Mouse (Mus musculus) heart, embryonic 16.5 days (tissue): ENCODE data around the gene Ddx39. TPM values are rescaled to one million over a fixed set of nuclear protein-coding genes. Genes with fewer than 3 reads are reported as not detected.
A peak's percentile ranks its signal among the peaks of the same experiment; 100 is the strongest.

Source experiments
- ATAC-seq: fragments of 200-750 bp; cut with Nextera tagmentation; replicated peaks from 2 replicates; pipeline ENCODE4 v1.8.0; 2017; ENCODE audit warnings: moderate number of reproducible peaks; ENCODE audit not compliant: insufficient read depth, low FRiP score; ENCODE audit errors: extremely low read depth
- H3K27ac ChIP-seq: fragments of 300-500 bp; sonication (generic); 2 replicates; pipeline ENCODE4 v1.5.1; 2014; ENCODE audit warnings: mild to moderate bottlenecking, low read length, control low read depth, moderate library complexity
- H3K27me3 ChIP-seq: fragments of 300-500 bp; sonication (generic); 2 replicates; pipeline ENCODE4 v1.6.1; 2014; ENCODE audit warnings: low read length, mixed read lengths; ENCODE audit not compliant: control insufficient read depth, insufficient read depth
- H3K36me3 ChIP-seq: fragments of 300-500 bp; sonication (generic); 2 replicates; pipeline ENCODE4 v1.6.1; 2014; ENCODE audit not compliant: control insufficient read depth, insufficient read depth
- H3K4me1 ChIP-seq: fragments of 300-500 bp; sonication (generic); 2 replicates; pipeline ENCODE4 v1.6.1; 2014; ENCODE audit warnings: low read length, mixed read lengths; ENCODE audit not compliant: control insufficient read depth, insufficient read depth
- H3K4me2 ChIP-seq: fragments of 300-500 bp; sonication (generic); 2 replicates; pipeline ENCODE4 v1.6.1; 2014; ENCODE audit warnings: low read depth, mild to moderate bottlenecking, control low read depth, low read length
- H3K4me3 ChIP-seq: fragments of 300-500 bp; sonication (generic); 2 replicates; pipeline ENCODE4 v1.5.1; 2014; ENCODE audit warnings: mild to moderate bottlenecking, control low read depth, low read length
- H3K9ac ChIP-seq: fragments of 300-500 bp; sonication (generic); 2 replicates; pipeline ENCODE4 v1.6.1; 2014; ENCODE audit warnings: low read length, control low read depth
- H3K9me3 ChIP-seq: fragments of 300-500 bp; sonication (generic); replicated peaks from 2 replicates; pipeline ENCODE4 v1.6.1; 2016; ENCODE audit warnings: low read length; ENCODE audit not compliant: control insufficient read depth
- WGBS: fragments of 180-500 bp; shearing (Covaris S2); extraction: QIAGEN DNeasy Blood & Tissue Kit; methylation state at CpG from one replicate; pipeline ENCODE4 v1.1.7; 2014; 5-methylcytosine and 5-hydroxymethylcytosine counted together
- polyA plus RNA-seq: library from polyadenylated mRNA; unstranded; fragments of >200 nt; fragmentation: Nextera tagmentation; extraction: Ambion mirVana; gene quantifications from 2 replicates; pipeline ENCODE4 v1.2.1, GENCODE M21; 2015

Ddx39 gene
- 141 and 147 TPM in 2 replicates for polyA plus RNA-seq

- H3K9ac ChIP-seq, result peak within 1 kb of the TSS; percentile 96
- H3K27me3 ChIP-seq, result no peaks in the 10 kb centered on the region
- H3K4me3 ChIP-seq, result peak within 1 kb of the TSS; percentile 99
- H3K9me3 ChIP-seq, result no peaks in the 10 kb centered on the region
- peak within 1 kb of the TSS; percentile 96 for H3K27ac ChIP-seq
- under 1% methylated on average over 63 of the region's 63 CpGs for WGBS
- H3K4me1 ChIP-seq, result peaks cover 20% of the 10 kb centered on the region
- H3K36me3 ChIP-seq, result peaks cover 7% of the 10 kb centered on the region
- peak within 1 kb of the TSS; percentile 96 for H3K4me2 ChIP-seq
- peak; percentile 99 for ATAC-seq
Observed at GRCm38 (mm10) chr8:83715031-83715690, at the start of gene Ddx39. Ddx39 (plus strand) TSS chr8:83715177.

- Histone ChIP-seq H3K36me3 (peaks cover 19% of the 10 kb centered on the region), H3K4me2 (peak within 1 kb of the TSS; percentile 25; the same call in 1 of the 2 replicates), H3K4me1 (peaks cover 33% of the 10 kb centered on the region), H3K9ac (0 out of 2 replicates have a peak within 1 kb of the TSS, but pooled peaks have one; percentile 36), H3K27me3 (0 out of 2 replicates have a peak, but pooled peaks cover 2% of the 10 kb centered on the region), H3K9me3 (no peaks in the 10 kb centered on the region), H3K27ac (peak within 1 kb of the TSS; percentile 41), H3K4me3 (no peak within 1 kb of the TSS)
- ATAC-seq, result peak; percentile 25; the same call in 1 of the 2 replicates
- 29% methylated on average over 14 of the region's 14 CpGs for WGBS
Observed at GRCm38 (mm10) chr8:83665969-83666865, 48.8 kb upstream of the Ddx39 start, which contains the start of gene Ptger1. Ptger1 (plus strand) TSS chr8:83666678.

- Histone ChIP-seq H3K27ac (peak overlapping the region; percentile 41; the same call in 1 of the 2 replicates), H3K9ac (0 out of 2 replicates have a peak overlapping the region, but pooled peaks have one; percentile 36), H3K4me1 (peaks cover 28% of the 10 kb centered on the region), H3K27me3 (0 out of 2 replicates have a peak, but pooled peaks cover 2% of the 10 kb centered on the region), H3K4me3 (no peak overlapping the region), H3K4me2 (peak overlapping the region; percentile 25; the same call in 1 of the 2 replicates), H3K36me3 (peaks cover 25% of the 10 kb centered on the region), H3K9me3 (no peaks in the 10 kb centered on the region)
- ATAC-seq, result no peak
- 86% methylated on average over 3 of the region's 3 CpGs for WGBS
Observed at GRCm38 (mm10) chr8:83666866-83667234, 48.1 kb upstream of the Ddx39 start.

GRCm38 (mm10) chr8:83667526-83667925 is 47.5 kb upstream of the Ddx39 start:
- 76% methylated on average over 10 of the region's 10 CpGs for WGBS
- Histone ChIP-seq H3K4me3 (no peak overlapping the region), H3K36me3 (peaks cover 29% of the 10 kb centered on the region), H3K4me1 (peaks cover 22% of the 10 kb centered on the region), H3K9ac (no peak overlapping the region), H3K27me3 (0 out of 2 replicates have a peak, but pooled peaks cover 2% of the 10 kb centered on the region), H3K4me2 (no peak overlapping the region; the same call in 1 of the 2 replicates), H3K9me3 (no peaks in the 10 kb centered on the region), H3K27ac (no peak overlapping the region)
- ATAC-seq, result no peak

GRCm38 (mm10) chr8:83668010-83668916 is 46.7 kb upstream of the Ddx39 start:
- Histone ChIP-seq H3K9me3 (no peaks in the 10 kb centered on the region), H3K4me2 (peak overlapping the region; percentile 82), H3K4me3 (peak overlapping the region; percentile 51), H3K27me3 (0 out of 2 replicates have a peak, but pooled peaks cover 2% of the 10 kb centered on the region), H3K36me3 (peaks cover 33% of the 10 kb centered on the region), H3K27ac (no peak overlapping the region), H3K4me1 (peaks cover 17% of the 10 kb centered on the region), H3K9ac (peak overlapping the region; percentile 66)
- ATAC-seq, result peak; percentile 9; the same call in 1 of the 2 replicates
- WGBS, result 26% methylated on average over 80 of the region's 80 CpGs

GRCm38 (mm10) chr8:83669013-83669412 is 46.0 kb upstream of the Ddx39 start:
- Histone ChIP-seq H3K9me3 (no peaks in the 10 kb centered on the region), H3K4me3 (no peak overlapping the region), H3K9ac (no peak overlapping the region; the same call in 1 of the 2 replicates), H3K4me1 (peaks cover 17% of the 10 kb centered on the region), H3K4me2 (peak overlapping the region; percentile 82), H3K27ac (no peak overlapping the region), H3K36me3 (peaks cover 34% of the 10 kb centered on the region), H3K27me3 (0 out of 2 replicates have a peak, but pooled peaks cover 2% of the 10 kb centered on the region)
- no peak for ATAC-seq
- WGBS, result 78% methylated on average over 16 of the region's 16 CpGs

- ATAC-seq, result no peak
- 0 out of 2 replicates have a peak, but pooled peaks cover 2% of the 10 kb centered on the region for H3K27me3 ChIP-seq
- no peak overlapping the region for H3K9ac ChIP-seq
- WGBS, result 52% methylated on average over 5 of the region's 5 CpGs
- H3K4me2 ChIP-seq, result no peak overlapping the region
- peaks cover 48% of the 10 kb centered on the region for H3K36me3 ChIP-seq
- H3K9me3 ChIP-seq, result no peaks in the 10 kb centered on the region
- no peak overlapping the region for H3K4me3 ChIP-seq
- H3K27ac ChIP-seq, result no peak overlapping the region
- peaks cover 6% of the 10 kb centered on the region; the same call in 1 of the 2 replicates for H3K4me1 ChIP-seq
Observed at GRCm38 (mm10) chr8:83672936-83673335, 42.0 kb upstream of the Ddx39 start.

GRCm38 (mm10) chr8:83674497-83674896 is 40.5 kb upstream of the Ddx39 start:
- peaks cover 57% of the 10 kb centered on the region for H3K36me3 ChIP-seq
- ATAC-seq, result no peak
- no peaks in the 10 kb centered on the region for H3K9me3 ChIP-seq
- 88% methylated on average over 5 of the region's 5 CpGs for WGBS
- H3K4me2 ChIP-seq, result no peak overlapping the region
- H3K4me1 ChIP-seq, result no peaks in the 10 kb centered on the region
- 0 out of 2 replicates have a peak, but pooled peaks cover 1% of the 10 kb centered on the region for H3K27me3 ChIP-seq
- H3K4me3 ChIP-seq, result no peak overlapping the region
- H3K27ac ChIP-seq, result no peak overlapping the region
- no peak overlapping the region for H3K9ac ChIP-seq
